Mouse (Mus musculus): Measurements from ENCODE around the gene Gm28891. TPM values are rescaled to one million over a fixed set of nuclear protein-coding genes. Genes with fewer than 3 reads are reported as not detected.

Gene Gm28891
- polyA plus RNA-seq (2012; rRNA removed), result not detected in 2 replicates

DNA sequence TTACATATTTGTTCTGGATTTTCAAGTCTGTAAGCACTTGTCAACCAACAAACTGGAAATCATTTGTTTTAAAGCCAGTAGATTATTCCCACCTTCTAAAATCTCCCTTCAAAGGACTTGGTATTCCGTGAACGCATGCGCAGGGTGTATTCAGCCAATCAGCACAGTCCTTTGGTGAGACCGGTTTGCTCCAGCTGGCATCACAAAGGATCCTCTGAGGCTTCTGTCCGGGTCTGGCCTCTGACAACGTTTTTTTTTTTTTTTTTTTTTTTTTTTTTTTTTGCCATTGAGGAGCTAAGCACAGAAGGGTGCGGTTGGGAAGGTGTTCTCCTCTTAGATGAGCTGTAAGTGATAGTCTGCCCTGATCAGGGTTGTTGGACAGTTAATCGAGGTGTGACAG lies at the start of gene Gm28891:
TSS of gene Gm28891 (plus strand) at position 301 of the 400 bp plus-strand sequence.

Data from stomach, adult 2 months (tissue).